Mouse (Mus musculus) ES-Bruce4 (cell line): ENCODE measurements at regions not wholly inside any gene's neighbourhood (a gene's known extent, or its start where the extent isn't known, plus 50 kb on each side); places are given as distances from the start of the nearest gene placed in this dataset.
"Not testable (repeated sequence)": the region's sequence is repeated elsewhere in the genome, so short reads cannot be mapped to it uniquely, and the experiment has no call there.

Source experiments
- H3K27ac ChIP-seq: 2 replicates; pipeline ENCODE4 v1.5.1; 2012; ENCODE audit warnings: low read length, inconsistent platforms; ENCODE audit not compliant: insufficient read depth
- H3K27me3 ChIP-seq: 2 replicates; pipeline ENCODE4 v1.6.1; 2012; ENCODE audit warnings: mild to moderate bottlenecking, low read length, inconsistent platforms; ENCODE audit not compliant: control insufficient read depth, poor library complexity, insufficient read depth, severe bottlenecking
- H3K36me3 ChIP-seq: 2 replicates; pipeline ENCODE4 v1.6.1; 2012; ENCODE audit warnings: inconsistent platforms, mild to moderate bottlenecking, low read length, moderate library complexity; ENCODE audit not compliant: control insufficient read depth, poor library complexity, insufficient read depth, severe bottlenecking
- H3K4me1 ChIP-seq: one replicate; pipeline ENCODE4 v1.8.1; 2011; ENCODE audit warnings: low read length; ENCODE audit not compliant: control insufficient read depth, insufficient read depth
- H3K4me3 ChIP-seq: 2 replicates; pipeline ENCODE4 v1.5.1; 2011; ENCODE audit warnings: low read depth, mild to moderate bottlenecking, low read length
- H3K9ac ChIP-seq: 2 replicates; pipeline ENCODE4 v1.6.1; 2012; ENCODE audit warnings: low read depth, mild to moderate bottlenecking, inconsistent platforms; ENCODE audit not compliant: poor library complexity, severe bottlenecking
- H3K9me3 ChIP-seq: replicated peaks from 2 replicates; pipeline ENCODE4 v1.6.1; 2012; ENCODE audit warnings: mild to moderate bottlenecking, low read length, inconsistent platforms; ENCODE audit not compliant: control insufficient read depth, poor library complexity, insufficient read depth, severe bottlenecking
- CTCF ChIP-seq: IDR thresholded peaks from one replicate; pipeline ENCODE4 v1.8.1; 2011; ENCODE audit warnings: low read depth, low read length
- EP300 ChIP-seq: IDR thresholded peaks from 2 replicates; pipeline ENCODE4 v1.6.1; 2011; ENCODE audit warnings: low read depth, low read length; ENCODE audit not compliant: insufficient read depth
- POLR2A ChIP-seq: IDR thresholded peaks from one replicate; pipeline ENCODE4 v1.8.1; 2011; ENCODE audit warnings: low read length; ENCODE audit not compliant: insufficient read depth

GRCm38 (mm10) chr9:9312274-9312673 lies 73.4 kb upstream of the Arhgap42 start:
- no peaks in the 10 kb centered on the region for H3K36me3 ChIP-seq
- H3K4me3 ChIP-seq = no peak overlapping the region
- no peaks in the 10 kb centered on the region for H3K27me3 ChIP-seq
- no peak for TF ChIP-seq CTCF
- no peak overlapping the region for H3K9ac ChIP-seq
- no peak overlapping the region for H3K27ac ChIP-seq
- peaks cover 1% of the 10 kb centered on the region for H3K4me1 ChIP-seq
- H3K9me3 ChIP-seq = peaks cover 35% of the 10 kb centered on the region

GRCm38 (mm10) chr9:9311627-9312265 lies 72.8 kb upstream of the Arhgap42 start:
- Histone ChIP-seq H3K27me3 (no peaks in the 10 kb centered on the region), H3K4me1 (peaks cover 1% of the 10 kb centered on the region), H3K27ac (no peak overlapping the region), H3K36me3 (no peaks in the 10 kb centered on the region), H3K9me3 (peaks cover 35% of the 10 kb centered on the region), H3K9ac (no peak overlapping the region), H3K4me3 (no peak overlapping the region)
- TF ChIP-seq EP300 = no peak
- no peak for TF ChIP-seq CTCF
- TF ChIP-seq POLR2A = no peak

GRCm38 (mm10) chr9:9311040-9311583 lies 72.2 kb upstream of the Arhgap42 start:
- H3K9ac ChIP-seq = not testable (repeated sequence)

GRCm38 (mm10) chr9:9290767-9291166 lies 51.9 kb upstream of the Arhgap42 start:
- no peaks in the 10 kb centered on the region for H3K4me1 ChIP-seq
- no peaks in the 10 kb centered on the region for H3K9me3 ChIP-seq
- no peak overlapping the region for H3K4me3 ChIP-seq
- no peak overlapping the region for H3K27ac ChIP-seq
- H3K9ac ChIP-seq = no peak overlapping the region
- no peaks in the 10 kb centered on the region for H3K27me3 ChIP-seq
- no peaks in the 10 kb centered on the region for H3K36me3 ChIP-seq
- TF ChIP-seq POLR2A (no peak), EP300 (no peak), CTCF (no peak)

More at GRCm38 (mm10) chr9:9311040-9311583, 72.2 kb upstream of the Arhgap42 start:
- H3K27me3 ChIP-seq, H3K4me3 ChIP-seq, H3K36me3 ChIP-seq, H3K4me1 ChIP-seq, H3K27ac ChIP-seq: not testable (repeated sequence)
- H3K9me3 ChIP-seq = peaks cover 35% of the 10 kb centered on the region

GRCm38 (mm10) chr9:9289570-9289969 lies 50.7 kb upstream of the Arhgap42 start:
- no peak overlapping the region for H3K9ac ChIP-seq
- H3K27ac ChIP-seq = no peak overlapping the region
- no peak overlapping the region for H3K4me3 ChIP-seq
- H3K27me3 ChIP-seq = no peaks in the 10 kb centered on the region
- H3K9me3 ChIP-seq = no peaks in the 10 kb centered on the region
- H3K4me1 ChIP-seq = no peaks in the 10 kb centered on the region
- no peak for TF ChIP-seq CTCF
- no peak for TF ChIP-seq POLR2A
- TF ChIP-seq EP300 = no peak; the same call in 1 of the 2 replicates
- no peaks in the 10 kb centered on the region for H3K36me3 ChIP-seq
